Mouse (Mus musculus) heart, adult 2 months (tissue): ENCODE results near the gene Krcc1.

Experiments used
- CTCF ChIP-seq: fragments of 200-600 bp; IDR thresholded peaks from 2 replicates; pipeline ENCODE4 v1.8.1; 2022; ENCODE audit warnings: antibody characterized with exemption, mild to moderate bottlenecking, moderate library complexity
- EP300 ChIP-seq: fragments of 200-500 bp; IDR thresholded peaks from 2 replicates; pipeline ENCODE4 v1.6.1; 2011; ENCODE audit warnings: low read depth, low read length, control low read depth; ENCODE audit not compliant: insufficient read depth
- POLR2A ChIP-seq: fragments of 200-500 bp; IDR thresholded peaks from 2 replicates; pipeline ENCODE4 v1.6.1; 2011; ENCODE audit warnings: mild to moderate bottlenecking, low read depth, low read length, control low read depth; ENCODE audit not compliant: insufficient read depth

DNA sequence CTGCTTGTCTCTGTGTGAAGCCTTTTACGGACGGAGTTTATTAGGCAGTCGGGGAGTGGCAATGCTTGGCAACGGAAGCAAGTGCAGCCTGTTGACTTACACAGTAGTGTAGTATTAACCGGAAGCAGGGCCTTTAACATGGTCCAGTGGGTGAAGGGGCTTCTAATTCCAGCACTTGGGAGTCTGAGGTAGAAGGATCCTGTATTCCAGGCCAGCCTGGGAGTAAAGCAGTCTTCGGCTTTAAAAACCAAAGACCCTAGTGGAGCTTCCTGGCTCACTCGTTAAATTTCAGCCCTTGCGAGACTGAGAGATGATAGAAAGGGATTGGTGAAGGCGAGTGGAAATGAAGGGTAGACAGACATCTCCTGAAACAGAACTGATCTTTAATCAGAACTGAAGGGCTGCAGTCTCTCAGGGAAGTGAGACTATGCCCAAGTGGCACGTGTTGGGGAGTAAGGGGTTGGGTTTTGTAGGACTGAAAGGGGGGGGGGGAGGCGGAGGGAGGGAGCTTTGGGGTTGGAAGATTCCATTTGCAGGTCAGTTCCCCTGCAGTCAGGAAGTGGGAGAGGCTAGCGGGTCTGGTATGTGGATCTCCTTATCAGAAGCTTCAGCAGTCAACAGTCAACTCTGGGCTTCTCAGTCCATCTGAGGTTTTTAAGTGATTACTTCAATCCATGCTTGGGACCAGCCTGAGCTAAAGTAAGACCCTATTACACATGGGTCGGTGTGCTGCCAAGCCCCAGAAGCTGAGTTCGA, 998 bp upstream of the Krcc1 start:
- TF ChIP-seq POLR2A (peak; percentile 73), CTCF (no peak), EP300 (peak; percentile 55; the same call in 1 of the 2 replicates)
